Mouse (Mus musculus): ENCODE data around the gene Krtap1-3.

Krtap1-3 gene

DNA sequence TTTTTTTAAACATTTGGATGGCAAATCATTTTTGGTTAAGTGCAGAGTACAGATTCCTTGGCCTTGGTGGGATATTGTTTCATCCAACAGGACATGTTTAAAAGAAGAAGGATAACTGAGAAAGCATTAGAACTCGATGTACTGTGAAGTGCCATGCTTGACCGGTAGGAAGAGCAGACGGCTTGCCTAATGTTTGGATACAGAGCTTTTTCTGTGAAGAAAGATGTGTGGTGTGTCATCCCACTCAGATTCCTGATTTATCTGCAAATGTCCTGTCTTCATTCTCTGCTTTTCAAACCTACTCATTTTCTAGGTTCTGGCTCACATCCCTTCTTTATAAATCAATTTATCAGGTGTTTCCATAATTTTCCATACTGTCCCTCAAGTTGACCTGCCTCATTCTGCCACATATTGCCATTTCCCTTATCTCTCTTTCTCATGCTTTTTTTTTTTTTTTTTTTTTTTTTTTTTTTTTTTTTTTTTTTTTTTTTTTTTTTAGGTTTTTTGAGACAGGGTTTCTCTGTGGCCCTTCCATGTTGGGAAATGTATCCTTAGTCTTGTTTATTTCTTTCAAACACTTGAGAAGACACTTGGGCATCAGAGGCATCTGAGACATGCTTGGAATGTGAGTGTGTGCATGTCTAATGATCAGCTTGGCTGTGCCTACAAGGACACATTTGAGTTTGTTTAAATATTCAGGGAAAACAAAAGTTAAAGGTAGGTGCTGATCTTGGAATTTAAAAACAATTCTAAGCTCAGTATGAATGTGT is 33.0 kb downstream of the Krtap1-3 start:
- peak in 1 of 2 experiments; percentile 1 for DNase-seq

DNA sequence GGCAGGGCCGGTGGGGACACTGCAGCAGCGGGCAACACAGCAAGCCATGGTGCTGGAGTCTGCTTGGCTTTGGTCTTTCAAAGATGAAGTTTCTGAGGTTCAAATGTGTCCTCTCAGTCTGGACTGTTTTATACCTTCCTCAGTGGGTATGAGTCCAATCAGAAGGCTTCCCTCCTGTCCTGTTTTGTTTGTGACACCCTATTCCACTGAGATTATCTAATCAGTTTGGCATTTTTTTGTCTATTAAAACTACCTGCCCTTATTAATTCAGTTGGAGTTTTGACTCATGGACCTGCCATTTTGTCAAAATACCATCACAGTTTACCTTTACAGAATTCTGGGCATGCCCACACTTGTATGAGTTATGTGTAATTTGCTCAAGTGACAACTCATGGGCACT is 34.4 kb downstream of the Krtap1-3 start, which contains the start of gene Krtap3-2:
Gene Krtap3-2 (minus strand): TSS at position 101 of the 400 bp plus-strand sequence.
- DNase-seq: no peak

DNA sequence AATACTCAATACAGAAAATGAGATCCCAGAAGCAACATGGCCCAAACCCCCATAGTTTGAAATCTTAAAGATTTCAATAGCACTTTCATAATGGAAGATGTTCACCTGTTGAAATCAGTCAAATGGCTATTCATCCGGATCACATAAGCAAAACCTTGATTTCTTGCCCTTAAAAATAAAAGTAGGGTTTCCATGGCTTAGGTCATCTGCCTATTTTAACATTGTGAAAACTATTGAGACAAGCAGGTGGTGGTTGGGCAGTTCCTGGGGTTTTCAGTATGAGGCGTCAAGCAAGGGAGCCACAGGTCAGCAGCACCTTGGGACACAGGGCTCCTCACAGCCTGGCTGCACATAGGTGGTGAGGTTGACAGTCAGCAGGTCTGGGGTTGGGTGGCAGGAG is 34.9 kb downstream of the Krtap1-3 start:
- DNase-seq: no peak

DNA sequence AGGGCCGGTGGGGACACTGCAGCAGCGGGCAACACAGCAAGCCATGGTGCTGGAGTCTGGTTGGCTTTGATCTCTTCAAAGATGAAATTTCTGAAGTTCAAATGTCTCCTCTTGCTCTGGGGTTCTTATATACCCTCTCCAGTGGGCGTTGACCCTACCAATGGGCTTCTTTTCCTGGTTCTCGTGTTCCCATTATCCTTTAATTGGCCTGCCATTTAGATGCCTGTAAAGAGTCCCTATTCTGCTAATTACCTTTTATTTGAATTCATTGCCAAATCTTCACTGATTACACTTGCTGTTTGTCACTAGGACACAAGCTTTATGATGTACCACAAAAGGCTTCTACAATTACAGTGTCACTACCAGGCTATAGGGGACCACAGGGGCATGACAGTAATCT is 40.4 kb downstream of the Krtap1-3 start, which contains the start of gene Krtap3-3:
Gene Krtap3-3 (minus strand): TSS at position 101 of the 400 bp plus-strand sequence.
- DNase-seq: no peak

DNA sequence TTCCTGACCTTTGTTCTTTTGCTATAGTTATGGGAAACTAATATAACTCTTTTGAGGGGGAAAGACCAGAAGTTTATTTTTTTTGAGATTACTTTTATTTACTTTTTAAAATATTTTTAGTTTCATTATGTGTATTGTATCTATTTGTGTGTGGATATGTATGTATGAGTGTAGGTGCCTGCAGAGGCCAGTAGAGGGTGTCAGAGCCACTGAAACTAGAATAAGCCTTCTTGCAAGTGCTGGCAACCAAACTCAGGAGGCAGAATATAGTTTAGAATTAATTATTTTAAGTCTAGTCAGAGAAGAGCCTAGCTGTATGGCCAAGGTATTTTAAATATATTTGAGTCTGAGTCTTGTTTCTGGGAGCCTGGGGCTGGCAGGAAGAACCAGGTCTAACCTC is 43.2 kb downstream of the Krtap1-3 start:
- no peak for DNase-seq

Measured in kidney, postnatal 36 days (tissue).